Mouse (Mus musculus) C2C12 (cell line): ENCODE data around the gene Abhd13.

Experiments used
- CEBPB ChIP-seq: IDR thresholded peaks from one replicate; pipeline ENCODE4 v1.6.1; 2011; ENCODE audit warnings: low read depth, mild to moderate bottlenecking, control low read depth, moderate library complexity
- CTCF ChIP-seq: IDR thresholded peaks from one replicate; pipeline ENCODE4 v1.5.1; 2011; ENCODE audit not compliant: control insufficient read depth, insufficient read depth, insufficient read length
- FOSL1 ChIP-seq: IDR thresholded peaks from one replicate; pipeline ENCODE4 v1.8.0; 2011; ENCODE audit warnings: mild to moderate bottlenecking, low read length; ENCODE audit not compliant: poor library complexity, insufficient read depth, severe bottlenecking
- MAX ChIP-seq: IDR thresholded peaks from one replicate; pipeline ENCODE4 v1.6.1; 2011; ENCODE audit warnings: mild to moderate bottlenecking, control low read depth
- MYOD1 ChIP-seq: IDR thresholded peaks from one replicate; pipeline ENCODE4 v1.6.1; 2011; ENCODE audit warnings: low read depth; ENCODE audit not compliant: control insufficient read depth, insufficient read length
- MYOG ChIP-seq: IDR thresholded peaks from one replicate; pipeline ENCODE4 v1.6.1; 2011; ENCODE audit not compliant: control insufficient read depth, insufficient read length; ENCODE audit errors: extremely low read depth
- USF1 ChIP-seq: IDR thresholded peaks from one replicate; pipeline ENCODE4 v1.6.1; 2011; ENCODE audit warnings: low read depth, mild to moderate bottlenecking, control low read depth, moderate library complexity

DNA sequence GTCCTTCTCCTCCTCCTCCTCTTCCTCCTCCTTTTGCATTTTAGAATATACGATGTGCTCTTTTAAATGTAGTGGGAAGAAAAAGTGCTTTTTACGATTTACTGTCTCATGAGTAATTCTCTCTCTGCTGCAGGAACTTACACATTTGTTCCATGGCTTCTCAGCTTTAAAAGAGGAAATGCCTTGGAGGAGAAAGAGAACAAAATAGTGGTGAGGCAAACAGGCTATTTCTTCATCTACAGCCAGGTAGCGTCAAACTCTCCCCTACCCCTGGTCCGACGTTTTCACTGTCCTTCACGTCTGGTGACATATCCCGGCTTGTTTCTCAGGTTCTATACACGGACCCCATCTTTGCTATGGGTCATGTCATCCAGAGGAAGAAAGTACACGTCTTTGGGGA is 53.7 kb downstream of the Abhd13 start:
- TF ChIP-seq CTCF (no peak), USF1 (no peak), MYOG (no peak), MAX (no peak), FOSL1 (no peak), CEBPB (no peak), MYOD1 (no peak)
